Mouse (Mus musculus) liver, embryonic 15.5 days (tissue): ENCODE measurements around the gene Tmem178. TPM values are rescaled to one million over a fixed set of nuclear protein-coding genes. Genes with fewer than 3 reads are reported as not detected.
A peak's percentile ranks its signal among the peaks of the same experiment; 100 is the strongest.

Experiments
- ATAC-seq: fragments of 200-750 bp; cut with Nextera tagmentation; 2 replicates; pipeline ENCODE4 v1.8.0; 2017; ENCODE audit warnings: moderate number of reproducible peaks, mild to moderate bottlenecking, moderate library complexity; ENCODE audit not compliant: insufficient read depth
- H3K27ac ChIP-seq: fragments of 300-500 bp; sonication (generic); replicated peaks from 2 replicates; pipeline ENCODE4 v1.5.1; 2015; ENCODE audit warnings: mild to moderate bottlenecking, inconsistent platforms
- H3K27me3 ChIP-seq: fragments of 300-500 bp; sonication (generic); 2 replicates; pipeline ENCODE4 v1.6.1; 2015; ENCODE audit warnings: mild to moderate bottlenecking, inconsistent platforms
- H3K36me3 ChIP-seq: fragments of 300-500 bp; sonication (generic); replicated peaks from 2 replicates; pipeline ENCODE4 v1.6.1; 2015; ENCODE audit warnings: moderate library complexity, mild to moderate bottlenecking, inconsistent platforms
- H3K4me1 ChIP-seq: fragments of 300-500 bp; sonication (generic); replicated peaks from 2 replicates; pipeline ENCODE4 v1.6.1; 2015; ENCODE audit warnings: inconsistent platforms
- H3K4me2 ChIP-seq: fragments of 300-500 bp; sonication (generic); 2 replicates; pipeline ENCODE4 v1.6.1; 2015; ENCODE audit warnings: moderate library complexity, mild to moderate bottlenecking, inconsistent platforms
- H3K4me3 ChIP-seq: fragments of 300-500 bp; sonication (generic); replicated peaks from 2 replicates; pipeline ENCODE4 v1.5.1; 2015; ENCODE audit warnings: mild to moderate bottlenecking, inconsistent platforms
- H3K9ac ChIP-seq: fragments of 300-500 bp; sonication (generic); 2 replicates; pipeline ENCODE4 v1.6.1; 2015; ENCODE audit warnings: moderate library complexity, mild to moderate bottlenecking, inconsistent platforms
- H3K9me3 ChIP-seq: fragments of 300-500 bp; sonication (generic); replicated peaks from 2 replicates; pipeline ENCODE4 v1.6.1; 2016; ENCODE audit warnings: inconsistent platforms
- WGBS: fragments of 180-500 bp; shearing (Covaris S2); methylation state at CpG from one replicate; pipeline ENCODE4 v1.1.7; 2015; ENCODE audit warnings: mixed read lengths; ENCODE audit not compliant: insufficient replicate concordance; 5-methylcytosine and 5-hydroxymethylcytosine counted together
- polyA plus RNA-seq: library from polyadenylated mRNA; unstranded; fragments of >200 nt; fragmentation: Nextera tagmentation; extraction: Ambion mirVana; gene quantifications from 2 replicates; pipeline ENCODE4 v1.2.1, GENCODE M21; 2015

The Tmem178 gene
- polyA plus RNA-seq, 1 experiment from 2014 or later = 0.23 TPM

GRCm38 (mm10) chr17:81031830-81032442 lies 87.5 kb downstream of the Tmem178 start:
- H3K4me1 ChIP-seq = peaks cover 25% of the 10 kb centered on the region
- peak; percentile 98 for ATAC-seq
- peaks cover 22% of the 10 kb centered on the region for H3K36me3 ChIP-seq
- peak overlapping the region; percentile 71 for H3K27ac ChIP-seq
- 31% methylated on average over 3 of the region's 3 CpGs for WGBS
- no peak overlapping the region for H3K9ac ChIP-seq
- H3K4me3 ChIP-seq = no peak overlapping the region
- H3K9me3 ChIP-seq = no peaks in the 10 kb centered on the region
- H3K4me2 ChIP-seq = no peak overlapping the region
- no peaks in the 10 kb centered on the region for H3K27me3 ChIP-seq

- no peak overlapping the region for H3K9ac ChIP-seq
- no peak for ATAC-seq
- no peak overlapping the region for H3K4me2 ChIP-seq
- H3K4me1 ChIP-seq = peaks cover 25% of the 10 kb centered on the region
- H3K9me3 ChIP-seq = no peaks in the 10 kb centered on the region
- H3K36me3 ChIP-seq = peaks cover 27% of the 10 kb centered on the region
- 35% methylated on average over 2 of the region's 2 CpGs for WGBS
- no peak overlapping the region for H3K4me3 ChIP-seq
- H3K27ac ChIP-seq = peak overlapping the region; percentile 73
- no peaks in the 10 kb centered on the region for H3K27me3 ChIP-seq
Measured at GRCm38 (mm10) chr17:81032957-81033356, 88.5 kb downstream of the Tmem178 start.

- H3K9me3 ChIP-seq = no peaks in the 10 kb centered on the region
- H3K36me3 ChIP-seq = peaks cover 42% of the 10 kb centered on the region
- no peak for ATAC-seq
- 71% methylated on average over 5 of the region's 5 CpGs for WGBS
- no peaks in the 10 kb centered on the region for H3K27me3 ChIP-seq
- H3K9ac ChIP-seq = no peak overlapping the region
- H3K27ac ChIP-seq = no peak overlapping the region
- H3K4me1 ChIP-seq = peaks cover 41% of the 10 kb centered on the region
- no peak overlapping the region for H3K4me2 ChIP-seq
- no peak overlapping the region for H3K4me3 ChIP-seq
Measured at GRCm38 (mm10) chr17:81035354-81035753, 90.9 kb downstream of the Tmem178 start.

- 0 out of 2 replicates have a peak overlapping the region, but pooled peaks have one; percentile 33 for H3K27ac ChIP-seq
- H3K9me3 ChIP-seq = no peaks in the 10 kb centered on the region
- H3K27me3 ChIP-seq = no peaks in the 10 kb centered on the region
- H3K36me3 ChIP-seq = peaks cover 54% of the 10 kb centered on the region
- peak; percentile 72 for ATAC-seq
- H3K4me3 ChIP-seq = no peak overlapping the region
- no peak overlapping the region for H3K9ac ChIP-seq
- 29% methylated on average over 2 of the region's 2 CpGs for WGBS
- peaks cover 40% of the 10 kb centered on the region for H3K4me1 ChIP-seq
- H3K4me2 ChIP-seq = no peak overlapping the region
Measured at GRCm38 (mm10) chr17:81038707-81039408, 94.4 kb downstream of the Tmem178 start.

- Histone ChIP-seq H3K9ac (no peak overlapping the region), H3K36me3 (peaks cover 36% of the 10 kb centered on the region; the same call in 1 of the 2 replicates), H3K4me1 (peaks cover 40% of the 10 kb centered on the region), H3K9me3 (no peaks in the 10 kb centered on the region), H3K4me2 (no peak overlapping the region), H3K27ac (no peak overlapping the region), H3K4me3 (no peak overlapping the region), H3K27me3 (no peaks in the 10 kb centered on the region)
- ATAC-seq = peak; percentile 67
- 25% methylated on average over 2 of the region's 2 CpGs for WGBS
Measured at GRCm38 (mm10) chr17:81041662-81042061, 97.2 kb downstream of the Tmem178 start.

- H3K27ac ChIP-seq = no peak overlapping the region
Measured at GRCm38 (mm10) chr17:81044356-81044755, 99.9 kb downstream of the Tmem178 start.

GRCm38 (mm10) chr17:81045115-81045514 lies 100.7 kb downstream of the Tmem178 start:
- Histone ChIP-seq H3K4me3 (no peak overlapping the region), H3K9me3 (no peaks in the 10 kb centered on the region), H3K27ac (no peak overlapping the region), H3K4me1 (peaks cover 26% of the 10 kb centered on the region), H3K9ac (no peak overlapping the region), H3K4me2 (no peak overlapping the region), H3K36me3 (peaks cover 21% of the 10 kb centered on the region; the same call in 1 of the 2 replicates), H3K27me3 (no peaks in the 10 kb centered on the region)
- no peak for ATAC-seq
- 66% methylated on average over 6 of the region's 6 CpGs for WGBS

More at GRCm38 (mm10) chr17:81044356-81044755, 99.9 kb downstream of the Tmem178 start:
- Histone ChIP-seq H3K9ac (no peak overlapping the region), H3K27me3 (no peaks in the 10 kb centered on the region), H3K9me3 (no peaks in the 10 kb centered on the region), H3K4me2 (no peak overlapping the region), H3K36me3 (peaks cover 19% of the 10 kb centered on the region; the same call in 1 of the 2 replicates), H3K4me3 (no peak overlapping the region), H3K4me1 (peaks cover 26% of the 10 kb centered on the region)
- no peak for ATAC-seq
- WGBS = 76% methylated on average over 3 of the region's 3 CpGs

- 77% methylated on average over 9 of the region's 9 CpGs for WGBS
- ATAC-seq = no peak
- Histone ChIP-seq H3K9ac (no peak overlapping the region), H3K9me3 (no peaks in the 10 kb centered on the region), H3K4me2 (no peak overlapping the region), H3K4me1 (peaks cover 23% of the 10 kb centered on the region), H3K36me3 (peaks cover 21% of the 10 kb centered on the region; the same call in 1 of the 2 replicates), H3K4me3 (no peak overlapping the region), H3K27me3 (no peaks in the 10 kb centered on the region), H3K27ac (no peak overlapping the region)
Measured at GRCm38 (mm10) chr17:81045525-81046150, 101.2 kb downstream of the Tmem178 start.

- Histone ChIP-seq H3K27me3 (no peaks in the 10 kb centered on the region), H3K36me3 (peaks cover 29% of the 10 kb centered on the region), H3K4me3 (no peak overlapping the region), H3K27ac (no peak overlapping the region), H3K4me1 (peaks cover 3% of the 10 kb centered on the region; the same call in 1 of the 2 replicates), H3K4me2 (no peak overlapping the region), H3K9me3 (no peaks in the 10 kb centered on the region), H3K9ac (no peak overlapping the region)
- ATAC-seq = no peak
- WGBS = 81% methylated on average over 7 of the region's 7 CpGs
Measured at GRCm38 (mm10) chr17:81047930-81048564, 103.6 kb downstream of the Tmem178 start.
